Mouse (Mus musculus) heart, postnatal 0 days (tissue): ENCODE results near the gene Zfp334. TPM values are rescaled to one million over a fixed set of nuclear protein-coding genes. Genes with fewer than 3 reads are reported as not detected.

Experiments
- ATAC-seq: fragments of 200-750 bp; cut with Nextera tagmentation; 2 replicates; pipeline ENCODE4 v1.8.0; 2017; ENCODE audit warnings: low read depth, moderate number of reproducible peaks, moderate library complexity; ENCODE audit not compliant: insufficient read depth
- DNase-seq: peaks from one replicate; pipeline ENCODE4 v3.0.0-alpha.2; 2016; ENCODE audit warnings: low spot score
- H3K27ac ChIP-seq: fragments of 300-500 bp; sonication (generic); 2 replicates; pipeline ENCODE4 v1.5.1; 2014; ENCODE audit warnings: low read depth, mild to moderate bottlenecking
- H3K27me3 ChIP-seq: fragments of 300-500 bp; sonication (generic); 2 replicates; pipeline ENCODE4 v1.6.1; 2014; ENCODE audit warnings: low read length, mixed read lengths; ENCODE audit not compliant: control insufficient read depth, insufficient read depth
- H3K36me3 ChIP-seq: fragments of 300-500 bp; sonication (generic); replicated peaks from 2 replicates; pipeline ENCODE4 v1.6.1; 2014; ENCODE audit warnings: low read length, mixed read lengths; ENCODE audit not compliant: control insufficient read depth, insufficient read depth
- H3K4me1 ChIP-seq: fragments of 300-500 bp; sonication (generic); 2 replicates; pipeline ENCODE4 v1.6.1; 2014; ENCODE audit warnings: antibody characterized with exemption; ENCODE audit not compliant: control insufficient read depth, insufficient read depth
- H3K4me2 ChIP-seq: fragments of 300-500 bp; sonication (generic); 2 replicates; pipeline ENCODE4 v1.6.1; 2014; ENCODE audit warnings: low read depth, mild to moderate bottlenecking, low read length, moderate library complexity
- H3K4me3 ChIP-seq: fragments of 300-500 bp; sonication (generic); 2 replicates; pipeline ENCODE4 v1.5.1; 2014; ENCODE audit warnings: low read depth, low read length
- H3K9ac ChIP-seq: fragments of 300-500 bp; sonication (generic); replicated peaks from 2 replicates; pipeline ENCODE4 v1.6.1; 2014; ENCODE audit warnings: low read depth, low read length, mixed read lengths
- H3K9me3 ChIP-seq: fragments of 300-500 bp; sonication (generic); replicated peaks from 2 replicates; pipeline ENCODE4 v1.6.1; 2016; ENCODE audit warnings: low read length; ENCODE audit not compliant: control insufficient read depth
- CTCF ChIP-seq: IDR thresholded peaks from 2 replicates; pipeline ENCODE4 v1.5.1; 2016; ENCODE audit warnings: antibody characterized with exemption, control low read depth, low read depth
- EP300 ChIP-seq: IDR thresholded peaks from 2 replicates; pipeline ENCODE4 v1.6.1; 2016; ENCODE audit warnings: antibody characterized with exemption, low read depth
- WGBS: fragments of 180-500 bp; shearing (Covaris S2); extraction: QIAGEN DNeasy Blood & Tissue Kit; methylation state at CpG from one replicate; pipeline ENCODE4 v1.1.7; 2014; 5-methylcytosine and 5-hydroxymethylcytosine counted together
- polyA plus RNA-seq: library from polyadenylated mRNA; unstranded; fragments of >200 nt; fragmentation: Nextera tagmentation; extraction: Ambion mirVana; gene quantifications from 2 replicates; pipeline ENCODE4 v1.2.1, GENCODE M21; 2015
- total RNA-seq: library from RNA; depleted of rRNA; stranded (reverse); fragments of >200 nt; gene quantifications from 2 replicates; pipeline ENCODE4 v1.2.3, GENCODE M21; 2014; ENCODE audit warnings: low replicate concordance

Zfp334 gene
- total and polyA plus RNA-seq, 2 experiments from 2014 or later = 1.4 to 3.3 TPM

DNA sequence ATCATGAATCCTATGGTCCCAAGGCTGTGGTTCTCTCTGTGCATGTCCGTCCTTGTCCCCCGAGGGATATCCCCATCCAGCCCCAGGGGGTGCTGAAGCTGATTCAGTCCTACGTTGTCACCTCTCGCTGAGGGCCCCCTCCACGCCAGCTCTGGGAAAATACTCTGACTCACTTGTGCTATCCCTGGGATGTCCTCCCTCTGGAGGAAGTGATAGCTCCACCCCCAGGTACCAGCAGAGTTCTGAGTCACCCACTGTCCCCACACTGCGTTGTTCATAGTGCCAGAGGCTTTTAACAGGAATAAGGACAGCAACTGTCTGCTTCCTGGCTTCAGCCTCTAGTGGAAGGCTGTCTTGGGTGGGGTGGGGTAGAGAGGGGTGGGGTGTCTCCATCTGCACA, 17.3 kb upstream of the Zfp334 start:
- Histone ChIP-seq H3K27ac (peak overlapping the region; percentile 54), H3K9ac (no peak overlapping the region), H3K27me3 (no peaks in the 10 kb centered on the region), H3K9me3 (no peaks in the 10 kb centered on the region), H3K36me3 (no peaks in the 10 kb centered on the region), H3K4me2 (no peak overlapping the region; the same call in 1 of the 2 replicates), H3K4me1 (no peaks in the 10 kb centered on the region), H3K4me3 (no peak overlapping the region)
- TF ChIP-seq CTCF = no peak
- TF ChIP-seq EP300 = no peak
- ATAC-seq (peak; percentile 79), DNase-seq (peak; percentile 56)
- 25% methylated on average over 6 of the region's 6 CpGs for WGBS

DNA sequence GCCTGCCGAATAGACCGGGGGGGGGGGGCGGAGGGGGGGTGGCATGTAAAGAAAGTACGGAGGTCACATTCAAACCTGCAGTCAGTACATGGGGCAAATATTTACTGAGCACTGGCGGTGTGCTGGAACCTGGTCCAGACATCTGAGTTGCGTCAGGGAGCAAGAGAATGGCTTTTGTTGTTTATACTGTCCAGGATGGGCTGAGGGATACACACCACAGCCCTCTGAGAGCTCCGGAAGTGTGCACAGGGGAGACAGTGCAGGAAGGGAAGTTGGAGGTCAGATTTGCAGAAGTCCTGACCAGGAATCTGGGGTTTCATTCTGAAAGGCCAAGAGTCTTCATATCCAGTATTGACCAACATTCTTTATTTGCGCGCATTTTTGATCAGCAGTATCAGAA, 16.9 kb upstream of the Zfp334 start:
- TF ChIP-seq CTCF (no peak), EP300 (no peak)
- DNase-seq = no peak
- no peaks in the 10 kb centered on the region for H3K36me3 ChIP-seq
- H3K27ac ChIP-seq = peak overlapping the region; percentile 23
- H3K4me2 ChIP-seq = no peak overlapping the region; the same call in 1 of the 2 replicates
- H3K9ac ChIP-seq = no peak overlapping the region
- H3K9me3 ChIP-seq = no peaks in the 10 kb centered on the region
- H3K4me3 ChIP-seq = no peak overlapping the region
- no peaks in the 10 kb centered on the region for H3K4me1 ChIP-seq
- 58% methylated on average over 9 of the region's 9 CpGs for WGBS
- no peak; the same call in 1 of the 2 replicates for ATAC-seq
- H3K27me3 ChIP-seq = no peaks in the 10 kb centered on the region

DNA sequence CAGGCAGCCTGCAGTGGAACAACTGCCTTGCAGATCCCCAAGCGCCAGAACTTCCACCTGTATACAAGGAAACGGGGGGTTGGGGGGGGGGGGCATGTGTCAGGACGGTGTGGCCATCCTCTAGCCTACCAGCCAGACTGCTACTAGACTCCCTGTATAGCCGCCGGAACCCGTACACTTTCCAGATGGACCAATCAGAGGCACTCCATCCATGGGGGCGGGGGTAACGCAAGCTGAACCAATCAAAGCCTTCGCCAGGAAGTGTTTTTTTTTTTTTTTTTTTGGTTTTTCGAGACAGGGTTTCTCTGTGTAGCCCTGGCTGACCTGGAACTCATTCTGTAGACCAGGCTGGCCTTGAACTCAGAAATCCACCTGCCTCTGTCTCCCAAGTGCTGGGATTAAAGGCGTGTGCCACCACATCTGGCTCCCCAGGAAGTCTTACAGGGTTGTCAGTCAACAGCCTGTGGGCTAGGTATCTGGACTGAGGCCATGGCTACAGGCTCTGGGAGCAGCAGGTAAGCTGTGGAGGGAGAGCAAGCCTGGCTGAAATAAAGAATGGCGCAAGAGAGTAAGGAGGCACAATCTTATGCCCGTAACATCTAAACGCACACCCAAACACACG, 10.2 kb upstream of the Zfp334 start:
- ATAC-seq = no peak
- no peak for DNase-seq
- no peaks in the 10 kb centered on the region for H3K9me3 ChIP-seq
- WGBS = 67% methylated on average over 15 of the region's 15 CpGs
- no peak overlapping the region for H3K9ac ChIP-seq
- no peak overlapping the region for H3K4me3 ChIP-seq
- H3K4me2 ChIP-seq = no peak overlapping the region
- H3K36me3 ChIP-seq = no peaks in the 10 kb centered on the region
- TF ChIP-seq EP300 (no peak), CTCF (no peak)
- no peaks in the 10 kb centered on the region for H3K4me1 ChIP-seq
- H3K27ac ChIP-seq = no peak overlapping the region
- no peaks in the 10 kb centered on the region for H3K27me3 ChIP-seq

DNA sequence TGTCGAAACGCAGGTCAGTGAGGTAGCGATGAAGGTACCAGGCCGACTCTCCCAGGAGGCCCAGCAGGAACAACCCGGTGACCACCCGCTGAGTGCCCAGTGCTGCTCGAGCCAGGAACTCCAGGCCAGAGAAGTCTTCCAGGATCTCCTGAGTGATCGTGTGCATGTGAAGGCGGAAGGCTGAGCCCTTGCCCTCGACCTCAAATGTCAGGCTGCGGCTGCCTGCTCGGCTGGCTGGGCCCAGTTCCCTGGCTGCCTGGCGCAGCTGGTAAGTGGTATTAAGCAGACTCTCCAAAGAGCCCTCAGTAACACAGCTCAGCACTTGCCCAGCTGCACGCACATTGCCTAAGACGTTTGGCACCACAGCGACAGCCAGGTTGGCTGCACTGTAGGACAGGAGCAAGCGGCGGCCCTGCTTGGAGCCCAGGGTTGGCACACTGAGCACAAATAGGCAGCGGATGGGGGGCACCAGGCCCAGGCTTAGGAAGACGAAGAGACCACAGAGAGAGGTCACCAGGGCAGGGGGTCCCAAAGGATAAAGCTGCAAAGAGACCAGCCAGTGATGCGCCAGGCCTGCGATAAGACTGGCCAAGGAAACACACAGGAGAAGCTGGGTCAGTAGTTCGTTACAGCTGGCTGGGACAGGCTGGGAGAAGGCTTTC, 9.6 kb upstream of the Zfp334 start:
- Histone ChIP-seq H3K27me3 (no peaks in the 10 kb centered on the region), H3K27ac (no peak overlapping the region), H3K4me2 (no peak overlapping the region), H3K4me3 (no peak overlapping the region), H3K9ac (no peak overlapping the region), H3K9me3 (no peaks in the 10 kb centered on the region), H3K4me1 (no peaks in the 10 kb centered on the region), H3K36me3 (no peaks in the 10 kb centered on the region)
- no peak for TF ChIP-seq CTCF
- TF ChIP-seq EP300 = no peak
- DNase-seq (no peak), ATAC-seq (no peak)
- WGBS = 71% methylated on average over 23 of the region's 23 CpGs

DNA sequence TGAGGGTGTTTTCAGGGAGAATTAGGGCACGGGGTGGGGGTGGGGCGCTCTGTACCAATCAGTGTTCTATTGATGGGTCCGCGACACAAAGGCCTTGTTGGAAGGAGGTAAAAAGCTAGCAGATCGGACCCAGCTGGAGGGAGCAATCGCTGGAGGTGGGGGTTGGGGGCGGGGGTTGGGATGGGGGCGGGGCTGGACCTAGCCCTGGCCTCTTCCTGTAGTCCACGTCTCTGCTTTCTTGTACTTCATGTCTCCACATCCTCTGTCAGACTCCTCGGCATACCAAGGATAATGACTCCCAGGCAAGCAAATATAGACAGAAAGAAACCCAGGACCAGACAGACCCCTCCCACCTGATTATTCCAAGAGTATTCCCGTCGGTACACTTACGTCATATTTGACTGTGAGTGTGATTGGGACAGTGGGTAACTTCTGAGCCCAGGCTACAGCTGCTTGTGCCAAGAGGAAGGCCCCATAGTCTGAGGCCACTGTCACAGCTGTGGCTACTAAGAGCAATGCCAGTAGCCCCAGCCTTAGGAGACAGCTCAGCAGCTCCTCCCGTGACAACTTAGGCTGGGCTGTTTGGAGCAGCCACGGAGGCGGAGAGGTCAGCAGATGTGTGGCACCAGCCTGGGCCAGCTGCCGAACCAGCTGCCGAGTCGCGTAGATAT, 8.9 kb upstream of the Zfp334 start:
- no peak overlapping the region for H3K4me2 ChIP-seq
- no peaks in the 10 kb centered on the region for H3K36me3 ChIP-seq
- TF ChIP-seq EP300 (no peak), CTCF (no peak)
- no peak overlapping the region for H3K4me3 ChIP-seq
- DNase-seq (peak; percentile 13), ATAC-seq (0 out of 2 replicates have a peak, but pooled peaks have one; percentile 14)
- 55% methylated on average over 20 of the region's 20 CpGs for WGBS
- no peaks in the 10 kb centered on the region for H3K27me3 ChIP-seq
- H3K4me1 ChIP-seq = no peaks in the 10 kb centered on the region
- no peak overlapping the region for H3K9ac ChIP-seq
- H3K9me3 ChIP-seq = no peaks in the 10 kb centered on the region
- no peak overlapping the region for H3K27ac ChIP-seq
